Mouse (Mus musculus): ENCODE results near the gene Psip1. TPM values are rescaled to one million over a fixed set of nuclear protein-coding genes. Genes with fewer than 3 reads are reported as not detected.
"Not testable (repeated sequence)": the region's sequence is repeated elsewhere in the genome, so short reads cannot be mapped to it uniquely, and the experiment has no call there.

The Psip1 gene
- polyA plus RNA-seq, 1 experiment from 2014 or later: 396 TPM

DNA sequence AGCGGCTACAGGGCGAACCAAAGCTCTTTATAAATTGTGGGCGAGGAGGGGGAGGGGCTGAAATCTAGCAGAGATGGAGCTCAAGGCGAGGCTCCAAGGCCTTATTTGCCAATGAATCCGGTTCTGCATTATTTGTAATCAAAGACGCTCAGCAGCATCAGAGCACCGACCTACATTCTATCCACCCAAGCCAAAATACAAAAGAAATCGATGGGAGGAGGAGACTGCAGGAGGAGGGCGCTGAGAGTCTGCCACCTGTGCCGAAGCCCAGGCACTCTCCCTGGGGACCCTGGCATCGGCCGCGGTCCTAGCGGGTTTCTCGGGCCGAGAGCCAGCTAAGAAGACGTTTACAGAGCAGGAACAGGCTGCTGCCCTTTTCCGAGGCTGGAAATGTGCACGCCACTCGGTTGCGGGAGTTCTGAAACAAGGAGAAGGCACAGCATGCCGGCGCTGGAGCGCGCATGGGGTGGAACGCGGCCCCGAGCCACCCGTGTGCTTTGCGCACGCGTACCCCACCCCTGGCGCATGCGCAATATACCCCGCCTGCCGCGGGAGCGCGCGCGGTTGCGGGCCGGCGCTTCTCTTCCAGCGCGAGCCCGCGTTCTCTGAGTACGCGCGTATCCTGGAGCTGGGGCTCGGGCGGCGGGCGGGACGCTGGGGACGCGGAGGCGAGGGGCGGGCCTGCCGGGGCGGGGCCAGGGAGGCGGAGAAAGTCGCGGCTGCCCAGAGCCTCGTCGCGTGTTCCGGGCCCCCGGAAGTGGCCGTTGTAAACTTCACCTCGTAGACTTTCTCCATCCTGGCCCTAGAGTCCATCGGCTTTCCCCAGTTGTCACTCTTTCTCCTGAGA lies 38.8 kb upstream of the Psip1 start, which contains the start of gene Ccdc171:
TSS of gene Ccdc171 (plus strand) at position 703 of the 847 bp plus-strand sequence.
- Histone ChIP-seq H3K27ac (replicated peaks; ENCODE audit: low read depth, low read length) (peak within 1 kb of the TSS; percentile 99), H3K4me3 (replicated peaks; ENCODE audit: low read depth, low read length) (peak within 1 kb of the TSS; percentile 80), H3K9ac (replicated peaks; ENCODE audit: low read length) (peak within 1 kb of the TSS; percentile 85), H3K4me1 (ENCODE audit: control insufficient read depth, insufficient read depth, low read length) (peaks cover 3% of the 10 kb centered on the region; the same call in 1 of the 2 replicates), H3K36me3 (ENCODE audit: control insufficient read depth, insufficient read depth, low read length) (no peaks in the 10 kb centered on the region), H3K4me2 (ENCODE audit: low read length) (peak within 1 kb of the TSS; percentile 91), H3K9me3 (ENCODE audit: control insufficient read depth, low read length) (no peaks in the 10 kb centered on the region), H3K27me3 (ENCODE audit: control insufficient read depth, insufficient read depth, low read length) (no peaks in the 10 kb centered on the region)
- DNase-seq (peak; percentile 99), ATAC-seq (ENCODE audit: low FRiP score, low TSS enrichment) (peak; percentile 93)
- WGBS: under 1% methylated on average over 73 of the region's 73 CpGs

DNA sequence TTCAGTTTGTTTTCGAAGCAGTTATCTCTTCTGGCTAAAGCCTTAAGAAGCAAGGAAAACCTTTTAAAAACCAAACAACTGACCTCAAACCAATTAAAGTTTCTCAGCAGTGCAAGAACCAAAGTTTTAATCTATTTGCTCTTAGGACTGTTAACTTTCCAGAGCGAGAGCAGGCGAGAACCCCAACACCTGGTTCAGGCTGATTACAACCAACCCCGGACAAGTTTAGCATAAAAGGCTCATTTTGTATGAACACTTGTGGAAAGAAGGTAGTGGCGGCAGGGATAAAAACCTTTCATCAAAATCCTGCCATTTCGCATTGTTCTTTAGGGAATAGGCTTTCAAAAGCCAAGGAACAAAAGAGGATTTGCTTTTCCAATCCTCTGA lies 38.2 kb upstream of the Psip1 start:
- peaks cover 3% of the 10 kb centered on the region; the same call in 1 of the 2 replicates for H3K4me1 ChIP-seq (ENCODE audit: control insufficient read depth, insufficient read depth, low read length)
- ATAC-seq (ENCODE audit: low FRiP score, low TSS enrichment): 0 out of 2 replicates have a peak, but pooled peaks have one; percentile 4
- peak overlapping the region; percentile 99 for H3K27ac ChIP-seq (replicated peaks; ENCODE audit: low read depth, low read length)
- no peaks in the 10 kb centered on the region for H3K27me3 ChIP-seq (ENCODE audit: control insufficient read depth, insufficient read depth, low read length)
- H3K4me2 ChIP-seq (ENCODE audit: low read length): peak overlapping the region; percentile 91
- WGBS: 2% methylated on average over 6 of the region's 6 CpGs
- no peaks in the 10 kb centered on the region for H3K9me3 ChIP-seq (ENCODE audit: control insufficient read depth, low read length)
- no peaks in the 10 kb centered on the region for H3K36me3 ChIP-seq (ENCODE audit: control insufficient read depth, insufficient read depth, low read length)
- H3K4me3 ChIP-seq (replicated peaks; ENCODE audit: low read depth, low read length): peak overlapping the region; percentile 80
- no peak for DNase-seq
- H3K9ac ChIP-seq (replicated peaks; ENCODE audit: low read length): peak overlapping the region; percentile 85

DNA sequence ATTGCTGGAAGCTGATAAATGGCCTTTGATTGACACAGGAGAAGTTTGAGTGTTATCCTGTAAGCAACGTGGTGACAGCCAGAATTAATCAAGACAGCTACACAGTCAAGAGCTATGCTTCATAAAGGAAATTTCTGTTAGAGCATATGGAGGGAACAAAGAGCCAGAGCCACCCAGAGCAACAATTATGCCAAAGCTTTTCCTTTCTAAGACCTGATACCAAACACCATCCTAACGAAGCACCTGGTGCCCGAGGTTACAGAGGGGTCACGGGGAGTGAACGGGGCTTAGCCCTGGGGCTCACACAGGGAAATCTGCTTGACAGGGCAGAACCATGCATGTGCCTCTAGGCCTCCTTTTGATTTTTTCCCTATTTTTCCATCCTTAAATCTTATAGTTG lies 35.8 kb upstream of the Psip1 start:
- 28% methylated on average over 5 of the region's 5 CpGs for WGBS
- Histone ChIP-seq H3K4me1 (ENCODE audit: control insufficient read depth, insufficient read depth, low read length) (peaks cover 3% of the 10 kb centered on the region; the same call in 1 of the 2 replicates), H3K9me3 (ENCODE audit: control insufficient read depth, low read length) (no peaks in the 10 kb centered on the region), H3K4me2 (ENCODE audit: low read length) (no peak overlapping the region), H3K27ac (replicated peaks; ENCODE audit: low read depth, low read length) (no peak overlapping the region), H3K9ac (replicated peaks; ENCODE audit: low read length) (no peak overlapping the region), H3K36me3 (ENCODE audit: control insufficient read depth, insufficient read depth, low read length) (no peaks in the 10 kb centered on the region), H3K4me3 (replicated peaks; ENCODE audit: low read depth, low read length) (no peak overlapping the region), H3K27me3 (ENCODE audit: control insufficient read depth, insufficient read depth, low read length) (no peaks in the 10 kb centered on the region)
- ATAC-seq (ENCODE audit: low FRiP score, low TSS enrichment) (no peak), DNase-seq (no peak)

DNA sequence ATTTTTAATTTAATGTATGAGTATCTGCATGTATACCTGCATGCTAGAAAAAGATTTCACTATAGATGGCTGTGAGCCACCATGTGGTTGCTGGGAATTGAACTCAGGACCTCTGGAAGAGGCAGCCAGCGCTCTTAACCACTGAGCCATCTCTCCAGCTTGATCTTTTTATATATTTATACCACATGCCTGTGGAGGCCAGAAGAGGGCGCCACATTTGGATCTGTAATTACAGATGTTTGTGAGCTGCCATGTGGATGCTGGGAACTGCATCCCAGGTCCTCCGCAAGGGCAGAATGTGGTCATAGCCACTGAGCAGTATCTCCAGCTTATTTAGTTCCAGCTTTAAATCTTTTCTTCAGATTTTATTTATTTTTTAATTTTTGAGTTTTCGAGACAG lies 34.0 kb upstream of the Psip1 start:
- DNase-seq: no peak
- Histone ChIP-seq H3K36me3 (ENCODE audit: control insufficient read depth, insufficient read depth, low read length) (no peaks in the 10 kb centered on the region), H3K4me1 (ENCODE audit: control insufficient read depth, insufficient read depth, low read length) (no peaks in the 10 kb centered on the region), H3K9me3 (ENCODE audit: control insufficient read depth, low read length) (no peaks in the 10 kb centered on the region), H3K27me3 (ENCODE audit: control insufficient read depth, insufficient read depth, low read length) (no peaks in the 10 kb centered on the region), H3K4me2 (ENCODE audit: low read length) (no peak overlapping the region), H3K9ac (replicated peaks; ENCODE audit: low read length) (no peak overlapping the region), H3K4me3 (replicated peaks; ENCODE audit: low read depth, low read length) (no peak overlapping the region), H3K27ac (replicated peaks; ENCODE audit: low read depth, low read length) (no peak overlapping the region)
- WGBS: 88% methylated on average over 4 of the region's 4 CpGs
- no peak for ATAC-seq (ENCODE audit: low FRiP score, low TSS enrichment)

DNA sequence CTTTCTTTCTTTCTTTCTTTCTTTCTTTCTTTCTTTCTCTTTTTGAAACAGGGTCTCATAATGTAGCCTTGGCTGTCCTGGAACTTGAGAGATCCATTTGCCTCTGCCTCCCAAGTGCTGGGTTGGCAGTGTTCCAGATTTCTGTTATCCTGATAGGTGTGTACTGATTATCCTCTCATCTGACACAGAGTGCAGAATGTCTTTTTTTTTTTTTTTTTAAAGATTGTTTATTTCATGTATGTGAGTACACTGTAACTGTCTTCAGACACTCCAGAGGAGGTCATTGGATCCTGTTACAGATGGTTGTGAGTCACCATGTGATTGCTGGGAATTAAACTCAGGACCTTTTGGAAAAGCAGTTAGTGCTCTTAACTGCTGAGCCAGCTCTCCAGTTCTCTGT lies 33.5 kb upstream of the Psip1 start:
- ATAC-seq (ENCODE audit: low FRiP score, low TSS enrichment) (no peak), DNase-seq (no peak)
- no peak overlapping the region for H3K4me2 ChIP-seq (ENCODE audit: low read length)
- H3K9ac ChIP-seq (replicated peaks; ENCODE audit: low read length): no peak overlapping the region
- no peaks in the 10 kb centered on the region for H3K27me3 ChIP-seq (ENCODE audit: control insufficient read depth, insufficient read depth, low read length)
- no peak overlapping the region for H3K4me3 ChIP-seq (replicated peaks; ENCODE audit: low read depth, low read length)
- no peak overlapping the region for H3K27ac ChIP-seq (replicated peaks; ENCODE audit: low read depth, low read length)
- H3K36me3 ChIP-seq (ENCODE audit: control insufficient read depth, insufficient read depth, low read length): no peaks in the 10 kb centered on the region
- no peaks in the 10 kb centered on the region for H3K4me1 ChIP-seq (ENCODE audit: control insufficient read depth, insufficient read depth, low read length)
- no peaks in the 10 kb centered on the region for H3K9me3 ChIP-seq (ENCODE audit: control insufficient read depth, low read length)

DNA sequence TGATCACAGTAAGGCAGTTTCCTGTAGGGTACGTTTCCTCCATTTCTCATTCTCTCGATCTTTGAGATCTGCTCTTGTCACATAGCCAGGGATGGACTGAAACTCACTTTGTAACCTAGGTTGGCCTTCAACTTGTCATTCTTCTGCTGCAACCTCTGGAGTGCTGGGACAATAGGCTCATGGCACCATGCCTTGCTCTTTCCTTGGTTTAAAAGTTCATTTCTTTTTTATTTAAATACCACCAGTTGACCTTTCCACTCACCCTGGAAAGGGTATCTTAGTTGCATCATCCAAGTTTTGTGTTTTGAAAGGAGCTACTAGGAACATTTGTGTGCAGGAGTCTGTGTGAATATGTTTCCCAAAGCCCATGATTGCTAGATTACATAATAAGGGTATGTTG lies 32.9 kb upstream of the Psip1 start:
- DNase-seq: no peak
- H3K27me3 ChIP-seq (ENCODE audit: control insufficient read depth, insufficient read depth, low read length): no peaks in the 10 kb centered on the region
- ATAC-seq (ENCODE audit: low FRiP score, low TSS enrichment): no peak
- H3K9ac ChIP-seq (replicated peaks; ENCODE audit: low read length): no peak overlapping the region
- H3K36me3 ChIP-seq (ENCODE audit: control insufficient read depth, insufficient read depth, low read length): no peaks in the 10 kb centered on the region
- no peak overlapping the region for H3K4me3 ChIP-seq (replicated peaks; ENCODE audit: low read depth, low read length)
- no peaks in the 10 kb centered on the region for H3K9me3 ChIP-seq (ENCODE audit: control insufficient read depth, low read length)
- 71% methylated on average over 2 of the region's 2 CpGs for WGBS
- no peak overlapping the region for H3K4me2 ChIP-seq (ENCODE audit: low read length)
- H3K4me1 ChIP-seq (ENCODE audit: control insufficient read depth, insufficient read depth, low read length): no peaks in the 10 kb centered on the region
- no peak overlapping the region for H3K27ac ChIP-seq (replicated peaks; ENCODE audit: low read depth, low read length)

DNA sequence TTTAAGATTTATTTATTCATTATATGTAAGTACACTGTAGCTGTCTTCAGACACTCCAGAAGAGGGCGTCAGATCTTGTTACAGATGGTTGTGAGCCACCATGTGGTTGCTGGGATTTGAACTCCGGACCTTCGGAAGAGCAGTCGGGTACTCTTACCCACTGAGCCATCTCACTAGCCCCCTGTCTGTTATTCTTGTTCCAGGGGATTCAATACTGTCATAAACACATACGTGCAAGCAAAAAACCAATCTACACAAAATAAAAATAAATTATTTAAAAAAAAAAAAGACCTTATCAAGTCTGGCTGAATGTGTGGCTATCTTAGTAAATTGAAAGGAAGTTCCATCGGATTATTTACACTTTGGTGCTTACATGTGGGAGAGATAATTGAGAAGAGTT lies 29.9 kb upstream of the Psip1 start:
- ATAC-seq (ENCODE audit: low FRiP score, low TSS enrichment); H3K4me3 ChIP-seq (replicated peaks; ENCODE audit: low read depth, low read length); H3K27me3 ChIP-seq (ENCODE audit: control insufficient read depth, insufficient read depth, low read length); H3K9ac ChIP-seq (replicated peaks; ENCODE audit: low read length); DNase-seq; H3K4me2 ChIP-seq (ENCODE audit: low read length); H3K4me1 ChIP-seq (ENCODE audit: control insufficient read depth, insufficient read depth, low read length); H3K36me3 ChIP-seq (ENCODE audit: control insufficient read depth, insufficient read depth, low read length); H3K27ac ChIP-seq (replicated peaks; ENCODE audit: low read depth, low read length); H3K9me3 ChIP-seq (ENCODE audit: control insufficient read depth, low read length): not testable (repeated sequence)
- WGBS: 93% methylated on average over 5 of the region's 6 CpGs

DNA sequence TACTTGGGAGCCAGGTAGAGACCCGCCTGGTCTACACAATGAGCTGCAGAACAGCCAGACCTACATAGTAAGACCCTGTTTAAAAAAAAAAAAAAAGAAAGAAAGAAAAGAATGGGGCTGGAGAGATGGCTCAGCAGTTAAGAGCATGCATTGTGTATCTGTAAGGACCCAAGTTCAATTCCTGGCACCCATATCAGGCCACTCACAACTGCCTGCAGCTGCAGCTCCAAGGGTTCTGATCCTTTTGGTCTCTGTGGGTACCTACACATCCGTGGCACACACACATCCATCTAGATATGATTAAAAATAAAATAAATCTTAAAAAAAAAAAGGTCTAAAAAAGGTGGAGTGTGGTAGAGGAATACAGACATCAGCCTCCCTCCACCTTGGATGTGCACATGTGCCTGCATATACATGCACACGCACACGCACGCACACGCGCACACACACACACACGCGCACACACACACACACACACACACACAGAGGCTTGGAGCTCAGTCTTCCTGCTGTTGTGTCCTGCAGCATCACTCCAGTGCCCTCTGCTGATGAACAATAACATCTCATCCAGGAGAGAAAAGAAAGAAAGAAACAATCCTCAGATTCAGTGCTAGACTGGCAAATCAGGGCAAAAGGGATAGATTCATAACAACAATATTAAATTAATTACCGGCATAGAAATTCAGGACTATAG lies 28.9 kb upstream of the Psip1 start:
- no peak for ATAC-seq (ENCODE audit: low FRiP score, low TSS enrichment)
- Histone ChIP-seq H3K4me3 (replicated peaks; ENCODE audit: low read depth, low read length) (no peak overlapping the region), H3K27me3 (ENCODE audit: control insufficient read depth, insufficient read depth, low read length) (no peaks in the 10 kb centered on the region), H3K4me1 (ENCODE audit: control insufficient read depth, insufficient read depth, low read length) (no peaks in the 10 kb centered on the region), H3K27ac (replicated peaks; ENCODE audit: low read depth, low read length) (no peak overlapping the region), H3K9me3 (ENCODE audit: control insufficient read depth, low read length) (no peaks in the 10 kb centered on the region), H3K4me2 (ENCODE audit: low read length) (no peak overlapping the region), H3K9ac (replicated peaks; ENCODE audit: low read length) (no peak overlapping the region), H3K36me3 (ENCODE audit: control insufficient read depth, insufficient read depth, low read length) (no peaks in the 10 kb centered on the region)
- whole genome bisulfite sequencing: 89% methylated on average over 10 of the region's 10 CpGs
- peak; percentile 68 for DNase-seq
